Mouse (Mus musculus): Measurements from ENCODE around the gene Calcb.

DNA sequence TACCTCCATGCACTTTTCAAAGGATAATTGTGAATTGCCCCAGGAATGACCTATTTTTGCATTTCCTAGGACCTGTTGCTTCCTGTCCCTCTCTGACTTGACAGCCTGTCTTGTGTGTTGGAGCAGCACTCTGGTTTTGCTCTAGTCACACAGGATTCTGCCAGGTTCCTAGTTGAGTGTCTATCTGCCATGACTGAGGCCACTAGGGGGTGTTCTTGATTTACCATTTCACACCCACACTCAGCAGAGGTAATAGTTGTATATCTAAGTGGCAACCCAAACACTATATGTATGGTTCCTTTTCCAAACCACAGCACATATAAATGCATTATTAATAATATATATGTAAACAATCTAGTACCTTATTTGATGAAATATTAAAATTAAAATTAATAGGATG lies 26.1 kb upstream of the Calcb start:
- TF ChIP-seq CTCF (IDR thresholded peaks at IDR 0.05; ENCODE audit: control insufficient read depth, insufficient read depth, insufficient replicate concordance, low read depth, low read length) (no peak), POLR2A (IDR thresholded peaks at IDR 0.05; ENCODE audit: control insufficient read depth, low read depth, low read length) (no peak)

Measured in testis, adult 2 months (tissue).